Mouse (Mus musculus): Measurements from ENCODE around the gene Tmem19.

DNA sequence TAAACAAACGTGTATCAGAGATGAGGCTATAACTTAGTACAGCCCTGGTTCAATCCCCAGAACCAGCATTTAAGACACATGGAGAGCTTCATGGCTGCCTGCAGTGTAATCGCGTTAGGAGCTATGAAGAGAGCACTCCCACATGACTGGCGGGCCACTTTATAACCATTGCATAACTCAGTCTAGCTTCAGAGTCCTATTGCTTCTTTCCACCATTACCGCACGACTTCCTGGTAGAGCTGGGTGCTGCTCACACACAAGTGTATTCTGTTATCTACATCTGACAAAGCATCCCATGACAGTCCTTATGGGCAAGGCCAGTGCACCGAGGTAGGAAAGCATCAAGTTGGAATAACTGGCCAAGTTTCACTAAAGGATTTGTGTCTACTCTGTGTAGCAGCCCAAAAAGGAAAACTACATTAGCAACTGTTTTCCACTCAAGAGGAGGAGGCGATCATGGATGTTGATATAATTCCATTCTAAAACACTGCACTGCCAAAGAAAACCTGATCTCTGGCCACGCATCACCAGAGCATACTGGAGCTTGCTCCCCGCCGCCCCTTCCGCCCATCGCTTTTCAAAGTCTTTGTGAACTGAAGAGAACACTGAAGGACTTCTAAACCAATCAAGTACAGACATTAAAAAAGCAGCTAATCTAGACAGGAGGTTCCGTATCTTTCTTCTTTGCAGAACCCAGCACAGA lies 50.9 kb downstream of the Tmem19 start:
- TF ChIP-seq POLR2A (IDR thresholded peaks at IDR 0.05; ENCODE audit: borderline replicate concordance, insufficient read depth, low read length) (no peak), CTCF (IDR thresholded peaks at IDR 0.05; ENCODE audit: borderline replicate concordance, insufficient read depth, low read depth, low read length) (no peak)

All from cerebellum, adult 2 months (tissue).